Mouse (Mus musculus): ENCODE measurements around the gene Anp32e. TPM values are rescaled to one million over a fixed set of nuclear protein-coding genes. Genes with fewer than 3 reads are reported as not detected.
A peak's percentile ranks its signal among the peaks of the same experiment; 100 is the strongest.

The Anp32e gene
- total RNA-seq, 1 experiment: 50.8 TPM

DNA sequence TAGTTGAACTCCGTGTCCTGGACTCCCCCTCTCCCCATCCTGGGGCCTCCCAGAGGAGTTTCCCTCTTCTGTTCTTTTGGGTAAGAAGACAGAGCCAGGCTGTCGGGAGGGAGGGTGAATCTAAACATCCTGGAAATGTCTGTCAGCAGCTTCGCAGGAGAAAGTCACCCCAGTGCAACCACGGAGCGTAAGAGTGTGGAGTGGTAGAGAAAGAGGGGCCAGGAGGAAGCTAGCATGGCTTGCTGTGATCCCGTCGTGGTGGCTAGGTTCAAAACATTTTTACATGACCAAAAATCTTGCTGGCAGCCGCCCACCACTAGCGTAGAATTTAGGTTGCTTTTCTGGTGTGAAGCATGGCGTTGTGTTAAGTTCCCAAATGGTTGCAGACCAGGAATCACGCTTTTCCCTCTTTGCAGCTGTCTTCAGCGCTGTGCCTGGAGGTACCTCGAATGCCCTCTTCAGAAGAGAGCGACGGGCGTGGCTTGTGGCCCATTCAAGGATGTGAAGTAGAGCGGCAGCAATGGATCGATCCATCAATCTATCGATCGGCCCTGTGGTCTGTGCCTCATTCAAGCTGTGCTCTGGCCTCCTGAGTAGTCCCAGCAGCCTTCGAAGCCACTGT is 57.1 kb downstream of the Anp32e start:
- in situ Hi-C loops (cut with MboI; ENCODE audit: low sequenced_read_pairs in 2 of 2, unreplicated experiment in 2 of 2): no loop called here
- DNase-seq (ENCODE audit: low read depth, low spot score): no peak
- no peak for TF ChIP-seq ZC3H11A (IDR thresholded peaks at IDR 0.05; ENCODE audit: borderline replicate concordance, low read depth, low read length)
- peak; percentile 45; the same call in 1 of the 2 replicates for TF ChIP-seq HCFC1 (IDR thresholded peaks at IDR 0.05; ENCODE audit: borderline replicate concordance, insufficient read depth, low read length)
- Histone ChIP-seq H3K4me1 (ENCODE audit: control insufficient read depth in 2 of 2, insufficient read depth in 2 of 2, low read length in 2 of 2, poor library complexity in 1 of 2) (peaks cover 5 to 22% of the 10 kb centered on the region in 2 experiments; a peak in 3 of 4 replicates), H3K9me3 (ENCODE audit: control insufficient read depth, insufficient read depth, low read depth, low read length) (no peaks in the 10 kb centered on the region), H3K36me3 (ENCODE audit: control insufficient read depth, insufficient read depth, low read length, poor library complexity, severe bottlenecking) (peaks cover 2% of the 10 kb centered on the region; the same call in 1 of the 2 replicates), H3K9ac (ENCODE audit: insufficient read depth, low read depth, low read length, poor library complexity, severe bottlenecking) (peak overlapping the region; percentile 47), H3K27ac (ENCODE audit: insufficient read depth, low read depth, low read length, poor library complexity, severe bottlenecking) (no peak overlapping the region), H3K4me3 (ENCODE audit: insufficient read depth in 1 of 2, low read depth in 1 of 2, low read length in 2 of 2, poor library complexity in 1 of 2, severe bottlenecking in 1 of 2) (peak overlapping the region; percentile 47 to 54; a peak in 3 of 4 replicates)

DNA sequence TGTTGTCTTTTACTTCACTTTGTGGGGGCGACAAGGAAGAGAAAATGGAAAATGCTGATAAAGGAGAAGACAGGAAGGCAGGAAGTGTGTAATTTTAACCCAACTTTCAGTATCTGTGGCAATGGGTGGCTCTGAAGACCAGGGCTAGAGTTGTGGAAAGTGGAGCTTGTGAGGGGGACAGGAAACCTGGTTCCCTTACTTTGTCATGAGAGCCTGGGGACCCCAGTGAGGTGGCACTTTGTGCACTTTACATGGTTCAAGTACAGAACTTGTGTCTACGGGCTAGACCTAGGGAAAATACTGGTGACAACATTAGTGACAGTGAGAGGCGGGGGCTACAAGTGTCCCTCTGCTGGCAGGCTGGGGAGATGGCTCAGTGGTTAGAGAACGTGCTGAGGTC is 57.9 kb downstream of the Anp32e start:
- no peak for TF ChIP-seq ZNF384 (IDR thresholded peaks at IDR 0.05; ENCODE audit: low read depth, low read length)
- Histone ChIP-seq H3K4me3 (ENCODE audit: insufficient read depth in 1 of 2, low read depth in 1 of 2, low read length in 2 of 2, poor library complexity in 1 of 2, severe bottlenecking in 1 of 2) (no peak overlapping the region), H3K4me1 (ENCODE audit: control insufficient read depth in 2 of 2, insufficient read depth in 2 of 2, low read length in 2 of 2, poor library complexity in 1 of 2) (peaks cover 5 to 22% of the 10 kb centered on the region in 2 experiments; a peak in 3 of 4 replicates), H3K27ac (ENCODE audit: insufficient read depth, low read depth, low read length, poor library complexity, severe bottlenecking) (no peak overlapping the region), H3K9ac (ENCODE audit: insufficient read depth, low read depth, low read length, poor library complexity, severe bottlenecking) (no peak overlapping the region), H3K9me3 (ENCODE audit: control insufficient read depth, insufficient read depth, low read depth, low read length) (no peaks in the 10 kb centered on the region), H3K36me3 (ENCODE audit: control insufficient read depth, insufficient read depth, low read length, poor library complexity, severe bottlenecking) (peaks cover 2% of the 10 kb centered on the region; the same call in 1 of the 2 replicates)
- in situ Hi-C loops (cut with MboI; ENCODE audit: low sequenced_read_pairs in 2 of 2, unreplicated experiment in 2 of 2): no loop called here
- no peak for DNase-seq (ENCODE audit: low read depth, low spot score)

DNA sequence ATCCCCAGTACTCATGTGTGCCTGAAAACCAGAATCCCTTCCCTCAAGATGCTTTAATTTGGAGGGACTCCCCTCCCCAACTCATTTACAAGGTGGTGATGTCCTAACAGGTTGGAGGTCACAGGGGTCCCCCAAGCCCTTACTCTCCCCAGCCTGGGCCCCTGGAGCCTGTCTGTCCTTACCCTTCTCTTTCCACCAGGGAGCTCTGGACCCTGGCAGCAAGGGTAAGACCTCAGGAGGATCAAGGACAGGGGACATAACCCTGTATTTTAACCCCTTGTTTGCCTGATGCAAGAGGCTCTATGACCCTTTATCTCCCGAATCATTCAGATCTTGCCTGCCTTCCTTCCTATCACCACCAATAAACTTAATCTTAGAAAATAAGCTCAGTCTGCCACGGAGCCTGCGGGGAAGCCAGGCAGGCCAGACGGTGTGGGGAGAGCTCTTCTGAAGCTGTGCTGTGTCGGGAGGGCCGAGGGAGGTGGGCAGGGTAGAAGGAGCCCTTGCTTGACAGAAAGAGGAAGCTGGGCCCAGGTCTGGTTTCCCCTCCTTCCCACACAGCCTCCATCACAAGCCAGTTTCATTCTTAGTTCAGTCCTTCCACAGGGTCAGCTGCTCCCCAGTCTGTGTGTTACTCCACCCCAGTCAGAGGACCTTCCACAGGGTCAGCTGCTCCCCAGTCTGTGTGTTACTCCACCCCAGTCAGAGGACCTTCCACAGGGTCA is 58.5 kb downstream of the Anp32e start:
- in situ Hi-C loops (cut with MboI; ENCODE audit: low sequenced_read_pairs in 2 of 2, unreplicated experiment in 2 of 2): no loop called here
- no peak for TF ChIP-seq ZNF384 (IDR thresholded peaks at IDR 0.05; ENCODE audit: low read depth, low read length)
- TF ChIP-seq CHD2 (IDR thresholded peaks at IDR 0.05; ENCODE audit: low read depth, low read length): no peak
- no peak for DNase-seq (ENCODE audit: low read depth, low spot score)
- Histone ChIP-seq H3K4me1 (ENCODE audit: control insufficient read depth in 2 of 2, insufficient read depth in 2 of 2, low read length in 2 of 2, poor library complexity in 1 of 2) (peaks cover 5 to 24% of the 10 kb centered on the region in 2 experiments; a peak in 3 of 4 replicates), H3K9me3 (ENCODE audit: control insufficient read depth, insufficient read depth, low read depth, low read length) (no peaks in the 10 kb centered on the region), H3K36me3 (ENCODE audit: control insufficient read depth, insufficient read depth, low read length, poor library complexity, severe bottlenecking) (peaks cover 2% of the 10 kb centered on the region; the same call in 1 of the 2 replicates), H3K9ac (ENCODE audit: insufficient read depth, low read depth, low read length, poor library complexity, severe bottlenecking) (no peak overlapping the region), H3K4me3 (ENCODE audit: insufficient read depth in 1 of 2, low read depth in 1 of 2, low read length in 2 of 2, poor library complexity in 1 of 2, severe bottlenecking in 1 of 2) (no peak overlapping the region), H3K27ac (ENCODE audit: insufficient read depth, low read depth, low read length, poor library complexity, severe bottlenecking) (no peak overlapping the region)

DNA sequence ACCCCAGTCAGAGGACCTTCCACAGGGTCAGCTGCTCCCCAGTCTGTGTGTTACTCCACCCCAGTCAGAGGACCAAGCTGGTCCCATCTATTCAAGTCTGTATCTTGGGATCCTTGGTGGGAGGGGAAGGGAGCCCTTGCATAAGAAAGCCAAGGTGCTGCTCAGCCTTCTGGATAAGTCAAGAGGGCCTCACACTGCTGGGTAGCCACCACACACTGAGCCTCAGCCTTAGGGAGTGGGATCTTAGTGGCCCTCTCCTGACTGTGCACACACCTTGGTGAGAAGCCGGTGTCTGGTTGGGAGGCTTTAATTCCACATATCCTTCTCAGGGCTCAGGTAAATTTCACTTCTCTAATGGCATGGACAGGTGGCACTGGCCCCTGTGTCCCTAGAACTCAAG is 59.1 kb downstream of the Anp32e start:
- Histone ChIP-seq H3K9ac (ENCODE audit: insufficient read depth, low read depth, low read length, poor library complexity, severe bottlenecking) (no peak overlapping the region), H3K4me1 (ENCODE audit: control insufficient read depth in 2 of 2, insufficient read depth in 2 of 2, low read length in 2 of 2, poor library complexity in 1 of 2) (peaks cover 5 to 27% of the 10 kb centered on the region in 2 experiments; a peak in 3 of 4 replicates), H3K9me3 (ENCODE audit: control insufficient read depth, insufficient read depth, low read depth, low read length) (no peaks in the 10 kb centered on the region), H3K36me3 (ENCODE audit: control insufficient read depth, insufficient read depth, low read length, poor library complexity, severe bottlenecking) (peaks cover 2% of the 10 kb centered on the region; the same call in 1 of the 2 replicates), H3K27ac (ENCODE audit: insufficient read depth, low read depth, low read length, poor library complexity, severe bottlenecking) (no peak overlapping the region), H3K4me3 (ENCODE audit: insufficient read depth in 1 of 2, low read depth in 1 of 2, low read length in 2 of 2, poor library complexity in 1 of 2, severe bottlenecking in 1 of 2) (no peak overlapping the region)
- no peak for TF ChIP-seq CHD2 (IDR thresholded peaks at IDR 0.05; ENCODE audit: low read depth, low read length)
- no peak for TF ChIP-seq ZC3H11A (IDR thresholded peaks at IDR 0.05; ENCODE audit: borderline replicate concordance, low read depth, low read length)
- in situ Hi-C loops (cut with MboI; ENCODE audit: low sequenced_read_pairs in 2 of 2, unreplicated experiment in 2 of 2): no loop called here
- no peak for DNase-seq (ENCODE audit: low read depth, low spot score)

DNA sequence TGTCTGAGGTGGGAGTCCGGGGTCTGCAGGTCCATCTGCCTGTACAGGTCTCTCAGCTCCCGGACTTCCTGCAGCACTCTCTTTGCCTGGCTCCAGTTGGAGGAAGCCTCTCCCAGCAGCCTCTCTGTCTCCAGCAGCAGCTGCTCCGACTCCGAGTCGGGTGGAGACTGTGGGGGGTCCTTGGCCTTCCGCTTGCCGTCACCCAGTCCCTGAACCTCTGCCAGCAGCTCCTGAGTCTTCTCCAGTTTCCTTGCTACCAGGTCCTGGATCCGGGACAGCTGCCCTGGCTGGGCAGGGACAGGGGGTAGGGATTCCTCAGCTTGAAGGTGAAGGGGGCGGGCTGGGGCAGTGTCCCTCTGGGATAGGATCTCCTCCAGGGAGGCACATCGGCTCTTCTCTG is 59.9 kb downstream of the Anp32e start:
- TF ChIP-seq CHD2 (IDR thresholded peaks at IDR 0.05; ENCODE audit: low read depth, low read length) (no peak), HCFC1 (IDR thresholded peaks at IDR 0.05; ENCODE audit: borderline replicate concordance, insufficient read depth, low read length) (no peak), MAFK (IDR thresholded peaks at IDR 0.05; ENCODE audit: insufficient read depth, low read depth, low read length) (no peak), ZNF384 (IDR thresholded peaks at IDR 0.05; ENCODE audit: low read depth, low read length) (no peak), ZC3H11A (IDR thresholded peaks at IDR 0.05; ENCODE audit: borderline replicate concordance, low read depth, low read length) (no peak)
- Histone ChIP-seq H3K36me3 (ENCODE audit: control insufficient read depth, insufficient read depth, low read length, poor library complexity, severe bottlenecking) (peaks cover 2% of the 10 kb centered on the region; the same call in 1 of the 2 replicates), H3K9ac (ENCODE audit: insufficient read depth, low read depth, low read length, poor library complexity, severe bottlenecking) (0 out of 2 replicates have a peak overlapping the region, but pooled peaks have one; percentile 19), H3K9me3 (ENCODE audit: control insufficient read depth, insufficient read depth, low read depth, low read length) (no peaks in the 10 kb centered on the region), H3K4me3 (ENCODE audit: insufficient read depth in 1 of 2, low read depth in 1 of 2, low read length in 2 of 2, poor library complexity in 1 of 2, severe bottlenecking in 1 of 2) (peak overlapping the region; percentile 11 to 41; a peak in 2 of 4 replicates), H3K4me1 (ENCODE audit: control insufficient read depth in 2 of 2, insufficient read depth in 2 of 2, low read length in 2 of 2, poor library complexity in 1 of 2) (peaks cover 5 to 31% of the 10 kb centered on the region in 2 experiments; a peak in 3 of 4 replicates), H3K27ac (ENCODE audit: insufficient read depth, low read depth, low read length, poor library complexity, severe bottlenecking) (no peak overlapping the region)
- no peak for DNase-seq (ENCODE audit: low read depth, low spot score)
- in situ Hi-C loops (cut with MboI; ENCODE audit: low sequenced_read_pairs in 2 of 2, unreplicated experiment in 2 of 2): no loop called here

All from ES-E14 (cell line).